In the genomic region with DNA sequence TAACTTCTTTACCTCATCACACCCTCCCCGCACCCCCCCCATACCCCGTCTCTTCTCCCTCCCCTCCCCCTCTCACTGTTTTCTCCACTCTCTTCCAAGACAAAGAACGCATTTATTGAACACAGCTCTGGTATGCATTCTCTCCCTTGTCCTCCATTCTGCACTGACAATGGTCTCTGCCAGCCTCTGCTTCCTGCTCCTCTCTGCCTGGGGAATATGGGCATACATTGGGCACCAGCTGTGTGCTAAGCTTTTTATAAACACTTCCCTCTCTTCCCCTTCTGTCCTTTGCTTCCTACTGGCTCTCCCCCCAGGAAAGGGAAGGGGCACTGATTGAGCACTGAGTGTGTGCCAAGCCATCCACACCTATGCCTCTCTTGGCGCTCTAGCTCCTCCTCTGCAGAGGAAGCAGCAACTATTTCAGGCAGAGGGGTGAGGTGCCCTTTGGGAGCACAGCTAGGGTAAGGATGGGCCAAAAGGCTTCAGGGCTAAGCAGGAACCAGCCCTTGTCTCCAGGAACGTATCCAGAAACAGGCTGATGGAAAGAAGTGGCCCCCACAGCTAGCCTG, we compare ENCODE assay signal across 9 mouse cellular contexts. TPM values are rescaled to one million over a fixed set of nuclear protein-coding genes. Genes with fewer than 3 reads are reported as not detected.
DNase-seq lines count a peak whose midpoint lies in the region; ATAC-seq and TF ChIP-seq lines count a peak whose summit lies in the region.
"Had no signal": no experiment of that assay in that cellular context is flagged by ENCODE, and none has a peak within 500 bp of the region (broad histone marks: within the 10 kb centered on the region; RNA-seq: fewer than 3 reads in every experiment).

No protein-coding gene starts in this region.

- peaks cover 33% of the 10 kb centered on the region for H3K27me3 ChIP-seq in embryonic facial prominence, embryonic 14.5 days (replicated peaks; ENCODE audit: control insufficient read depth, insufficient read depth, low read length)
- no peaks in the 10 kb centered on the region for H3K27me3 ChIP-seq in heart, embryonic 14.5 days (ENCODE audit: control insufficient read depth, insufficient read depth, low read length)
- H3K27me3 ChIP-seq in midbrain, embryonic 14.5 days (ENCODE audit: control insufficient read depth, insufficient read depth, low read length): peaks cover 16% of the 10 kb centered on the region; the same call in 1 of the 2 replicates

- H3K4me3 ChIP-seq in layer of hippocampus, adult 2 months: no peak overlapping the region
- H3K4me3 ChIP-seq in embryonic facial prominence, embryonic 14.5 days (ENCODE audit: low read depth, low read length): no peak overlapping the region
- peak overlapping the region; percentile 54 to 78 for H3K4me3 ChIP-seq in heart, embryonic 14.5 days (ENCODE audit: control insufficient read depth in 1 of 2, insufficient read depth in 1 of 2, low read depth in 1 of 2, low read length in 2 of 2)
- no peak overlapping the region for H3K4me3 ChIP-seq in midbrain, embryonic 14.5 days (replicated peaks; ENCODE audit: low read depth, low read length)

- DNase-seq in layer of hippocampus, adult 2 months (ENCODE audit: low spot score in 2 of 2): no peak
- DNase-seq in layer of hippocampus, adult 9-10 months (ENCODE audit: low spot score): no peak
- DNase-seq in embryonic facial prominence, embryonic 14.5 days (ENCODE audit: low spot score): no peak
- DNase-seq in midbrain, embryonic 14.5 days: no peak
- no peak for DNase-seq in thymus, postnatal 10 days (ENCODE audit: low spot score in 2 of 2)
- no peak for DNase-seq in spleen, postnatal 36 days (ENCODE audit: low spot score in 2 of 2)
- DNase-seq: kidney, postnatal 36 days had no signal

- no peak for TF ChIP-seq CTCF in layer of hippocampus, adult 2 months (conservative IDR thresholded peaks at IDR 0.05)

- H3K36me3 ChIP-seq in embryonic facial prominence, embryonic 14.5 days (ENCODE audit: control insufficient read depth, insufficient read depth, low read length): no peaks in the 10 kb centered on the region
- H3K36me3 ChIP-seq in heart, embryonic 14.5 days (ENCODE audit: control insufficient read depth, insufficient read depth, low read length): no peaks in the 10 kb centered on the region
- H3K36me3 ChIP-seq in midbrain, embryonic 14.5 days (ENCODE audit: control insufficient read depth, insufficient read depth, low read length): no peaks in the 10 kb centered on the region

- H3K9me3 ChIP-seq in embryonic facial prominence, embryonic 14.5 days (ENCODE audit: control insufficient read depth, low read length): no peaks in the 10 kb centered on the region
- no peaks in the 10 kb centered on the region for H3K9me3 ChIP-seq in heart, embryonic 14.5 days (ENCODE audit: control insufficient read depth, low read length)
- H3K9me3 ChIP-seq in midbrain, embryonic 14.5 days (ENCODE audit: control insufficient read depth, low read length): no peaks in the 10 kb centered on the region

- peak overlapping the region; percentile 96 for H3K27ac ChIP-seq in layer of hippocampus, adult 2 months
- peak overlapping the region; percentile 55; the same call in 1 of the 2 replicates for H3K27ac ChIP-seq in embryonic facial prominence, embryonic 14.5 days (replicated peaks; ENCODE audit: low read depth, low read length)
- peak overlapping the region; percentile 93 to 99 for H3K27ac ChIP-seq in heart, embryonic 14.5 days (replicated peaks in 1 of 2; ENCODE audit: control insufficient read depth in 1 of 2, insufficient read depth in 1 of 2, low read depth in 2 of 2, low read length in 2 of 2)
- peak overlapping the region; percentile 60 for H3K27ac ChIP-seq in midbrain, embryonic 14.5 days (replicated peaks; ENCODE audit: low read depth, low read length)

- 0 out of 2 replicates have a peak, but pooled peaks cover 6% of the 10 kb centered on the region for H3K4me1 ChIP-seq in embryonic facial prominence, embryonic 14.5 days (ENCODE audit: control insufficient read depth, insufficient read depth, low read length)
- H3K4me1 ChIP-seq in heart, embryonic 14.5 days (ENCODE audit: control insufficient read depth in 2 of 2, insufficient read depth in 2 of 2, low read length in 2 of 2): peaks cover 27 to 34% of the 10 kb centered on the region in 2 experiments
- H3K4me1 ChIP-seq in midbrain, embryonic 14.5 days (ENCODE audit: control insufficient read depth, insufficient read depth, low read length): peaks cover 17% of the 10 kb centered on the region

- H3K4me2 ChIP-seq in embryonic facial prominence, embryonic 14.5 days (ENCODE audit: low read depth, low read length): peak overlapping the region; percentile 24; the same call in 1 of the 2 replicates
- peak overlapping the region; percentile 73 for H3K4me2 ChIP-seq in heart, embryonic 14.5 days (ENCODE audit: low read length)
- no peak overlapping the region for H3K4me2 ChIP-seq in midbrain, embryonic 14.5 days (ENCODE audit: low read length)

- WGBS in embryonic facial prominence, embryonic 14.5 days: 26% methylated on average over 5 of the region's 5 CpGs
- 16% methylated on average over 5 of the region's 5 CpGs for WGBS in heart, embryonic 14.5 days
- WGBS in midbrain, embryonic 14.5 days: 39% methylated on average over 5 of the region's 5 CpGs

- ATAC-seq in embryonic facial prominence, embryonic 14.5 days (ENCODE audit: low read depth): no peak
- no peak for ATAC-seq in heart, embryonic 14.5 days (ENCODE audit: insufficient number of reproducible peaks, insufficient read depth, low FRiP score, low read depth)
- 0 out of 2 replicates have a peak, but pooled peaks have one; percentile 9 for ATAC-seq in midbrain, embryonic 14.5 days (ENCODE audit: low FRiP score, low TSS enrichment)

- H3K9ac ChIP-seq in embryonic facial prominence, embryonic 14.5 days (ENCODE audit: low read depth, low read length): no peak overlapping the region
- H3K9ac ChIP-seq in heart, embryonic 14.5 days (ENCODE audit: low read length): peak overlapping the region; percentile 95
- no peak overlapping the region for H3K9ac ChIP-seq in midbrain, embryonic 14.5 days (replicated peaks; ENCODE audit: low read length)

RNA-seq across cellular contexts. Expression of a gene that starts 7.3 kb away (rescaled TPM):
- total RNA-seq in layer of hippocampus, adult 2 months (2021): 10 to 100 TPM; 91.3 to 92.0 TPM
- polyA plus RNA-seq in embryonic facial prominence, embryonic 14.5 days (2014; fragmentation: Nextera tagmentation; extraction: Ambion mirVana): 91.2 and 92.8 TPM in 2 replicates
- polyA plus RNA-seq in heart, embryonic 14.5 days (2014; fragmentation: Nextera tagmentation; extraction: Ambion mirVana): 128 and 131 TPM in 2 replicates
- 27.9 and 32.5 TPM in 2 replicates for polyA plus RNA-seq in midbrain, embryonic 14.5 days (2014; fragmentation: Nextera tagmentation; extraction: Ambion mirVana)

RNA-seq across cellular contexts. Expression of a gene that starts 9.9 kb away (rescaled TPM):
- total RNA-seq in layer of hippocampus, adult 2 months (2021): 10 to 100 TPM; 12.2 to 18.1 TPM
- 0.43 and 0.47 TPM in 2 replicates for polyA plus RNA-seq in embryonic facial prominence, embryonic 14.5 days (2014; fragmentation: Nextera tagmentation; extraction: Ambion mirVana)
- polyA plus RNA-seq in heart, embryonic 14.5 days (2014; fragmentation: Nextera tagmentation; extraction: Ambion mirVana): 0.34 and 1.4 TPM in 2 replicates
- 8.6 and 8.9 TPM in 2 replicates for polyA plus RNA-seq in midbrain, embryonic 14.5 days (2014; fragmentation: Nextera tagmentation; extraction: Ambion mirVana)

RNA-seq across cellular contexts. Expression of a gene that starts 21.2 kb away (rescaled TPM):
- 100 to 1,000 TPM; 210 to 220 TPM for total RNA-seq in layer of hippocampus, adult 2 months (2021)
- polyA plus RNA-seq in embryonic facial prominence, embryonic 14.5 days (2014; fragmentation: Nextera tagmentation; extraction: Ambion mirVana): 140 and 145 TPM in 2 replicates
- 101 and 114 TPM in 2 replicates for polyA plus RNA-seq in heart, embryonic 14.5 days (2014; fragmentation: Nextera tagmentation; extraction: Ambion mirVana)
- 152 and 163 TPM in 2 replicates for polyA plus RNA-seq in midbrain, embryonic 14.5 days (2014; fragmentation: Nextera tagmentation; extraction: Ambion mirVana)

RNA-seq across cellular contexts. Expression of a gene that starts 21.3 kb away (rescaled TPM):
- total RNA-seq in layer of hippocampus, adult 2 months (2021): 10 to 100 TPM; 19.3 to 23.4 TPM
- polyA plus RNA-seq in embryonic facial prominence, embryonic 14.5 days (2014; fragmentation: Nextera tagmentation; extraction: Ambion mirVana): 5.4 and 10.7 TPM in 2 replicates
- 8.7 and 9.2 TPM in 2 replicates for polyA plus RNA-seq in heart, embryonic 14.5 days (2014; fragmentation: Nextera tagmentation; extraction: Ambion mirVana)
- 26.8 and 28.6 TPM in 2 replicates for polyA plus RNA-seq in midbrain, embryonic 14.5 days (2014; fragmentation: Nextera tagmentation; extraction: Ambion mirVana)

RNA-seq across cellular contexts. Expression of a gene that starts 46.3 kb away (rescaled TPM):
- 100 to 1,000 TPM; 318 to 334 TPM for total RNA-seq in layer of hippocampus, adult 2 months (2021)
- polyA plus RNA-seq in embryonic facial prominence, embryonic 14.5 days (2014; fragmentation: Nextera tagmentation; extraction: Ambion mirVana): 1.8 and 2.1 TPM in 2 replicates
- polyA plus RNA-seq in heart, embryonic 14.5 days (2014; fragmentation: Nextera tagmentation; extraction: Ambion mirVana): 4.1 and 4.5 TPM in 2 replicates
- 28.4 and 39.0 TPM in 2 replicates for polyA plus RNA-seq in midbrain, embryonic 14.5 days (2014; fragmentation: Nextera tagmentation; extraction: Ambion mirVana)
- polyA plus RNA-seq: liver, embryonic 16.5 days had no signal

Comparison
In these comparisons a context has a peak if more than half of its experiments do, and no peak if none do; other contexts are left out.
1. H3K4me3 ChIP-seq: peak in heart, embryonic 14.5 days (2 of 2); none in layer of hippocampus, adult 2 months (single experiment), embryonic facial prominence, embryonic 14.5 days (single experiment) and midbrain, embryonic 14.5 days (single experiment).
2. Peak in every context shown above with its lines, with median percentiles within 50 percentile points of each other: H3K27ac ChIP-seq.